Mouse (Mus musculus) midbrain, embryonic 13.5 days (tissue): Measurements from ENCODE around the gene Ppp1r2. TPM values are rescaled to one million over a fixed set of nuclear protein-coding genes. Genes with fewer than 3 reads are reported as not detected.

Source experiments
- ATAC-seq: fragments of 200-750 bp; cut with Nextera tagmentation; 2 replicates; pipeline ENCODE4 v1.8.0; 2017; ENCODE audit warnings: mild to moderate bottlenecking, moderate TSS enrichment, moderate library complexity
- H3K27ac ChIP-seq: fragments of 300-500 bp; sonication (generic); 2 replicates; pipeline ENCODE4 v1.5.1; 2015; ENCODE audit warnings: inconsistent platforms, mild to moderate bottlenecking, moderate library complexity
- H3K27me3 ChIP-seq: fragments of 300-500 bp; sonication (generic); 2 replicates; pipeline ENCODE4 v1.6.1; 2015; ENCODE audit warnings: mild to moderate bottlenecking, inconsistent platforms
- H3K36me3 ChIP-seq: fragments of 300-500 bp; sonication (generic); 2 replicates; pipeline ENCODE4 v1.6.1; 2015; ENCODE audit warnings: mild to moderate bottlenecking, inconsistent platforms
- H3K4me1 ChIP-seq: fragments of 300-500 bp; sonication (generic); replicated peaks from 2 replicates; pipeline ENCODE4 v1.6.1; 2015; ENCODE audit warnings: inconsistent platforms
- H3K4me2 ChIP-seq: fragments of 300-500 bp; sonication (generic); replicated peaks from 2 replicates; pipeline ENCODE4 v1.6.1; 2015; ENCODE audit warnings: moderate library complexity, mild to moderate bottlenecking, inconsistent platforms
- H3K4me3 ChIP-seq: fragments of 300-500 bp; sonication (generic); replicated peaks from 2 replicates; pipeline ENCODE4 v1.5.1; 2015; ENCODE audit warnings: mild to moderate bottlenecking, inconsistent platforms
- H3K9ac ChIP-seq: fragments of 300-500 bp; sonication (generic); replicated peaks from 2 replicates; pipeline ENCODE4 v1.6.1; 2015; ENCODE audit warnings: mild to moderate bottlenecking, inconsistent platforms
- H3K9me3 ChIP-seq: fragments of 300-500 bp; sonication (generic); 2 replicates; pipeline ENCODE4 v1.6.1; 2016; ENCODE audit warnings: mild to moderate bottlenecking, inconsistent platforms
- WGBS: fragments of 180-500 bp; shearing (Covaris S2); methylation state at CpG from one replicate; pipeline ENCODE4 v1.1.7; 2015; 5-methylcytosine and 5-hydroxymethylcytosine counted together
- polyA plus RNA-seq: library from polyadenylated mRNA; unstranded; fragments of >200 nt; fragmentation: Nextera tagmentation; extraction: Ambion mirVana; gene quantifications from 2 replicates; pipeline ENCODE4 v1.2.1, GENCODE M21; 2015

Gene Ppp1r2
- polyA plus RNA-seq, 1 experiment from 2014 or later, result 95.4 TPM

GRCm38 (mm10) chr16:31247442-31247841, 27.6 kb downstream of the Ppp1r2 start:
- Histone ChIP-seq H3K9ac (no peak overlapping the region), H3K4me3 (no peak overlapping the region), H3K9me3 (no peaks in the 10 kb centered on the region), H3K4me2 (no peak overlapping the region), H3K36me3 (peaks cover 6% of the 10 kb centered on the region; the same call in 1 of the 2 replicates), H3K4me1 (no peaks in the 10 kb centered on the region), H3K27me3 (no peaks in the 10 kb centered on the region), H3K27ac (no peak overlapping the region)
- no peak for ATAC-seq
- 90% methylated on average over 7 of the region's 7 CpGs for whole genome bisulfite sequencing

- Histone ChIP-seq H3K4me1 (no peaks in the 10 kb centered on the region), H3K27me3 (no peaks in the 10 kb centered on the region), H3K4me3 (no peak overlapping the region), H3K9me3 (no peaks in the 10 kb centered on the region), H3K4me2 (no peak overlapping the region), H3K27ac (no peak overlapping the region), H3K36me3 (no peaks in the 10 kb centered on the region), H3K9ac (no peak overlapping the region)
- 87% methylated on average over 3 of the region's 3 CpGs for WGBS
- ATAC-seq, result no peak
Measured at GRCm38 (mm10) chr16:31244053-31244452, 31.0 kb downstream of the Ppp1r2 start.

GRCm38 (mm10) chr16:31241433-31241832, 33.6 kb downstream of the Ppp1r2 start:
- Histone ChIP-seq H3K4me1 (no peaks in the 10 kb centered on the region), H3K4me2 (no peak overlapping the region), H3K9ac (no peak overlapping the region), H3K36me3 (no peaks in the 10 kb centered on the region), H3K4me3 (no peak overlapping the region), H3K27me3 (no peaks in the 10 kb centered on the region), H3K9me3 (no peaks in the 10 kb centered on the region), H3K27ac (no peak overlapping the region)
- ATAC-seq, result no peak
- 92% methylated on average over 9 of the region's 9 CpGs for WGBS

- no peaks in the 10 kb centered on the region for H3K36me3 ChIP-seq
- H3K27me3 ChIP-seq, result no peaks in the 10 kb centered on the region
- H3K9me3 ChIP-seq, result no peaks in the 10 kb centered on the region
- no peak overlapping the region for H3K27ac ChIP-seq
- H3K4me1 ChIP-seq, result 0 out of 2 replicates have a peak, but pooled peaks cover under 1% of the 10 kb centered on the region
- H3K4me2 ChIP-seq, result no peak overlapping the region
- no peak overlapping the region for H3K4me3 ChIP-seq
- no peak for ATAC-seq
- no peak overlapping the region for H3K9ac ChIP-seq
- 92% methylated on average over 8 of the region's 8 CpGs for WGBS
Measured at GRCm38 (mm10) chr16:31240569-31240968, 34.5 kb downstream of the Ppp1r2 start.

- ATAC-seq, result no peak
- Histone ChIP-seq H3K4me3 (no peak overlapping the region), H3K9ac (no peak overlapping the region), H3K9me3 (no peaks in the 10 kb centered on the region), H3K36me3 (no peaks in the 10 kb centered on the region), H3K27ac (no peak overlapping the region), H3K4me1 (0 out of 2 replicates have a peak, but pooled peaks cover 10% of the 10 kb centered on the region), H3K4me2 (no peak overlapping the region), H3K27me3 (no peaks in the 10 kb centered on the region)
- 87% methylated on average over 5 of the region's 5 CpGs for WGBS
Measured at GRCm38 (mm10) chr16:31238281-31238680, 36.8 kb downstream of the Ppp1r2 start.

- H3K4me3 ChIP-seq, result no peak overlapping the region
- H3K27me3 ChIP-seq, result no peaks in the 10 kb centered on the region
- no peak overlapping the region for H3K9ac ChIP-seq
- no peaks in the 10 kb centered on the region for H3K36me3 ChIP-seq
- no peak overlapping the region for H3K27ac ChIP-seq
- H3K9me3 ChIP-seq, result 0 out of 2 replicates have a peak, but pooled peaks cover 1% of the 10 kb centered on the region
- ATAC-seq, result no peak
- 0 out of 2 replicates have a peak, but pooled peaks cover 10% of the 10 kb centered on the region for H3K4me1 ChIP-seq
- 40% methylated on average over 17 of the region's 18 CpGs for WGBS
- H3K4me2 ChIP-seq, result 0 out of 2 replicates have a peak overlapping the region, but pooled peaks have one; percentile 13
Measured at GRCm38 (mm10) chr16:31235457-31236310, 39.4 kb downstream of the Ppp1r2 start.

- no peaks in the 10 kb centered on the region for H3K27me3 ChIP-seq
- WGBS, result 79% methylated on average over 12 of the region's 12 CpGs
- H3K4me2 ChIP-seq, result no peak overlapping the region
- H3K36me3 ChIP-seq, result no peaks in the 10 kb centered on the region
- no peak overlapping the region for H3K4me3 ChIP-seq
- no peak overlapping the region for H3K9ac ChIP-seq
- H3K27ac ChIP-seq, result no peak overlapping the region
- 0 out of 2 replicates have a peak, but pooled peaks cover 4% of the 10 kb centered on the region for H3K9me3 ChIP-seq
- no peak for ATAC-seq
- H3K4me1 ChIP-seq, result 0 out of 2 replicates have a peak, but pooled peaks cover 10% of the 10 kb centered on the region
Measured at GRCm38 (mm10) chr16:31234808-31235456, 40.1 kb downstream of the Ppp1r2 start.

GRCm38 (mm10) chr16:31234356-31234755, 40.7 kb downstream of the Ppp1r2 start:
- no peaks in the 10 kb centered on the region for H3K36me3 ChIP-seq
- no peaks in the 10 kb centered on the region for H3K27me3 ChIP-seq
- H3K9me3 ChIP-seq, result 0 out of 2 replicates have a peak, but pooled peaks cover 4% of the 10 kb centered on the region
- no peak overlapping the region for H3K9ac ChIP-seq
- no peak overlapping the region for H3K27ac ChIP-seq
- 37% methylated on average over 3 of the region's 3 CpGs for WGBS
- 0 out of 2 replicates have a peak, but pooled peaks cover 10% of the 10 kb centered on the region for H3K4me1 ChIP-seq
- ATAC-seq, result no peak
- H3K4me3 ChIP-seq, result no peak overlapping the region
- H3K4me2 ChIP-seq, result no peak overlapping the region

- Histone ChIP-seq H3K4me2 (peak overlapping the region; percentile 25), H3K4me1 (0 out of 2 replicates have a peak, but pooled peaks cover 10% of the 10 kb centered on the region), H3K36me3 (no peaks in the 10 kb centered on the region), H3K9ac (no peak overlapping the region), H3K9me3 (0 out of 2 replicates have a peak, but pooled peaks cover 4% of the 10 kb centered on the region), H3K4me3 (no peak overlapping the region), H3K27ac (no peak overlapping the region), H3K27me3 (no peaks in the 10 kb centered on the region)
- ATAC-seq, result no peak
- WGBS, result 40% methylated on average over 20 of the region's 20 CpGs
Measured at GRCm38 (mm10) chr16:31233541-31234339, 41.3 kb downstream of the Ppp1r2 start.

GRCm38 (mm10) chr16:31233167-31233498, 41.9 kb downstream of the Ppp1r2 start:
- H3K27ac ChIP-seq, result no peak overlapping the region
- H3K9me3 ChIP-seq, result 0 out of 2 replicates have a peak, but pooled peaks cover 4% of the 10 kb centered on the region
- ATAC-seq, result no peak
- no peak overlapping the region for H3K9ac ChIP-seq
- no peaks in the 10 kb centered on the region for H3K36me3 ChIP-seq
- H3K4me3 ChIP-seq, result no peak overlapping the region
- WGBS, result 70% methylated on average over 4 of the region's 4 CpGs
- peak overlapping the region; percentile 25 for H3K4me2 ChIP-seq
- H3K27me3 ChIP-seq, result no peaks in the 10 kb centered on the region
- H3K4me1 ChIP-seq, result 0 out of 2 replicates have a peak, but pooled peaks cover 10% of the 10 kb centered on the region

GRCm38 (mm10) chr16:31232491-31233166, 42.4 kb downstream of the Ppp1r2 start:
- no peak for ATAC-seq
- 86% methylated on average over 5 of the region's 5 CpGs for WGBS

More at GRCm38 (mm10) chr16:31232491-31233166, 42.4 kb downstream of the Ppp1r2 start:
- Histone ChIP-seq H3K4me3 (no peak overlapping the region), H3K9me3 (0 out of 2 replicates have a peak, but pooled peaks cover 4% of the 10 kb centered on the region), H3K27me3 (no peaks in the 10 kb centered on the region), H3K27ac (no peak overlapping the region), H3K4me2 (no peak overlapping the region), H3K4me1 (0 out of 2 replicates have a peak, but pooled peaks cover 10% of the 10 kb centered on the region), H3K9ac (no peak overlapping the region), H3K36me3 (no peaks in the 10 kb centered on the region)
